Mouse (Mus musculus) liver, adult 2 months (tissue): ENCODE data around the gene Klf8.

Experiments
- CTCF ChIP-seq: fragments of 200-500 bp; IDR thresholded peaks from 2 replicates; pipeline ENCODE4 v1.5.1; 2011; ENCODE audit warnings: low read depth, low read length, control low read depth
- POLR2A ChIP-seq: fragments of 200-500 bp; IDR thresholded peaks from 2 replicates; pipeline ENCODE4 v1.6.1; 2011; ENCODE audit warnings: low read length, control low read depth; ENCODE audit not compliant: insufficient read depth; ENCODE audit errors: extremely low read depth

- TF ChIP-seq CTCF (no peak), POLR2A (no peak)
These were observed 202.3 kb downstream of the Klf8 start for GRCm38 (mm10) chrX:153439573-153439972.
